Mouse (Mus musculus): ENCODE measurements at regions not wholly inside any gene's neighbourhood (a gene's known extent, or its start where the extent isn't known, plus 50 kb on each side); places are given as distances from the start of the nearest gene placed in this dataset.

- TF ChIP-seq POLR2A (IDR thresholded peaks at IDR 0.05; ENCODE audit: extremely low read depth, insufficient read depth, low read length) = no peak
- TF ChIP-seq CTCF (IDR thresholded peaks at IDR 0.05; ENCODE audit: low read depth, low read length) = no peak
Observed at GRCm38 (mm10) chr12:40921988-40922387, 101.9 kb upstream of the Immp2l start.
